In the genomic region with DNA sequence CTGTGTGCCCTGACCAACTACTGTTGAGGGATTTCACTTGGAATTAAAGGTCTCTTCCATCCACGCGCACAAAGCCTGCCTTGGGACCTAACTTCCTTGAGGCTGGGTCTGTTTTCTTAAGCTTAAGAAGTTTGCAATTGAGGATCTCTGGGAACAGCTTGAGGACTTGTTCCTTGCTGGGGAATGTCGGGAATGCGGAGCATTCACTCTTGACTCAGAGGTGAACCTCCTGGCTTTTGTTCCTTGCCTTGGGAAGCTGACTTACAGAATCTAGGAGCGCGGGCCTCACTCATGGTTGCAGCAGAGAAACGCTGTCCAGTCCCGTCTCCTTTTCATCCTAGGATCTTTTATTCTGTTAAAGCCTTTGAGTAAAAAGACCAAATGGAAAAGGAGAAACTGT, we compare ENCODE assay signal across 15 mouse cellular contexts.
DNase-seq lines count a peak whose midpoint lies in the region; ATAC-seq and TF ChIP-seq lines count a peak whose summit lies in the region.
"Had no signal": no experiment of that assay in that cellular context is flagged by ENCODE, and none has a peak within 500 bp of the region (broad histone marks: within the 10 kb centered on the region; RNA-seq: fewer than 3 reads in every experiment).

No protein-coding gene starts in this region.

- TF ChIP-seq POLR2A in myocyte (IDR thresholded peaks at IDR 0.05; ENCODE audit: insufficient read length, low read depth): no peak

- no peak for TF ChIP-seq CTCF in midbrain, postnatal 0 days (IDR thresholded peaks at IDR 0.05)

- no peaks in the 10 kb centered on the region for H3K36me3 ChIP-seq in kidney, embryonic 14.5 days (ENCODE audit: control insufficient read depth, insufficient read depth, low read length)
- no peaks in the 10 kb centered on the region for H3K36me3 ChIP-seq in limb, embryonic 13.5 days
- H3K36me3 ChIP-seq in myocyte (ENCODE audit: control insufficient read depth, insufficient read depth): no peaks in the 10 kb centered on the region
- no peaks in the 10 kb centered on the region for H3K36me3 ChIP-seq in midbrain, postnatal 0 days (ENCODE audit: insufficient read depth, low read length)
- H3K36me3 ChIP-seq: forebrain, embryonic 12.5 days; hindbrain, embryonic 15.5 days; neural tube, embryonic 15.5 days had no signal

- no peaks in the 10 kb centered on the region for H3K27me3 ChIP-seq in kidney, embryonic 14.5 days (ENCODE audit: control insufficient read depth, insufficient read depth, low read length)
- H3K27me3 ChIP-seq in limb, embryonic 13.5 days: no peaks in the 10 kb centered on the region
- H3K27me3 ChIP-seq in myocyte (ENCODE audit: control insufficient read depth, insufficient read depth, insufficient read length): no peaks in the 10 kb centered on the region
- no peaks in the 10 kb centered on the region for H3K27me3 ChIP-seq in midbrain, postnatal 0 days (ENCODE audit: insufficient read depth, low read length)
- H3K27me3 ChIP-seq: forebrain, embryonic 12.5 days; hindbrain, embryonic 15.5 days; neural tube, embryonic 15.5 days had no signal

- H3K9ac ChIP-seq in kidney, embryonic 14.5 days (ENCODE audit: low read depth, low read length): no peak overlapping the region
- no peak overlapping the region for H3K9ac ChIP-seq in limb, embryonic 13.5 days
- H3K9ac ChIP-seq in midbrain, postnatal 0 days (replicated peaks; ENCODE audit: low read length, poor library complexity, severe bottlenecking): no peak overlapping the region
- H3K9ac ChIP-seq: forebrain, embryonic 12.5 days; hindbrain, embryonic 15.5 days; neural tube, embryonic 15.5 days had no signal

- H3K9me3 ChIP-seq in kidney, embryonic 14.5 days (ENCODE audit: control insufficient read depth, low read length): no peaks in the 10 kb centered on the region
- H3K9me3 ChIP-seq in limb, embryonic 13.5 days: peaks cover 3% of the 10 kb centered on the region; the same call in 1 of the 2 replicates
- H3K9me3 ChIP-seq in midbrain, postnatal 0 days (ENCODE audit: low read length): no peaks in the 10 kb centered on the region
- H3K9me3 ChIP-seq: forebrain, embryonic 12.5 days; hindbrain, embryonic 15.5 days; neural tube, embryonic 15.5 days had no signal

- no peak overlapping the region for H3K4me2 ChIP-seq in kidney, embryonic 14.5 days (replicated peaks; ENCODE audit: low read depth, low read length)
- no peak overlapping the region for H3K4me2 ChIP-seq in limb, embryonic 13.5 days (replicated peaks)
- H3K4me2 ChIP-seq in myocyte (ENCODE audit: low read depth): peak overlapping the region; percentile 53
- no peak overlapping the region for H3K4me2 ChIP-seq in midbrain, postnatal 0 days (ENCODE audit: low read depth, low read length, poor library complexity, severe bottlenecking)
- H3K4me2 ChIP-seq: forebrain, embryonic 12.5 days; hindbrain, embryonic 15.5 days; liver, embryonic 11.5 days; midbrain, embryonic 11.5 days; neural tube, embryonic 15.5 days had no signal

- no peak for ATAC-seq in kidney, embryonic 14.5 days (ENCODE audit: low FRiP score, low TSS enrichment)
- ATAC-seq in limb, embryonic 13.5 days (ENCODE audit: low FRiP score, low read depth): no peak
- ATAC-seq in midbrain, postnatal 0 days (ENCODE audit: low FRiP score): no peak

- H3ac ChIP-seq in myocyte (ENCODE audit: control insufficient read depth, insufficient read length): no peak overlapping the region

- peak; percentile 25 for DNase-seq in kidney, postnatal 10 days
- DNase-seq in ZHBTc4 (ENCODE audit: low read depth, low spot score): peak; percentile 76
- no peak for DNase-seq in midbrain, postnatal 0 days (ENCODE audit: low spot score)
- no peak for DNase-seq in neural tube, embryonic 10.5 days (ENCODE audit: extremely low spot score, low spot score)
- DNase-seq: cerebellum, postnatal 25 days; gastrocnemius, postnatal 14 days; right cerebral cortex, postnatal 4 days had no signal

- no peaks in the 10 kb centered on the region for H3K4me1 ChIP-seq in kidney, embryonic 14.5 days (ENCODE audit: control insufficient read depth, insufficient read depth, low read length)
- H3K4me1 ChIP-seq in limb, embryonic 13.5 days: peaks cover 21% of the 10 kb centered on the region
- no peaks in the 10 kb centered on the region for H3K4me1 ChIP-seq in midbrain, postnatal 0 days (ENCODE audit: insufficient read depth, low read length)
- H3K4me1 ChIP-seq: neural tube, embryonic 15.5 days had no signal

- H3K27ac ChIP-seq in kidney, embryonic 14.5 days (ENCODE audit: low read depth, low read length): no peak overlapping the region
- H3K27ac ChIP-seq in limb, embryonic 13.5 days: peak overlapping the region; percentile 29; the same call in 1 of the 2 replicates
- no peak overlapping the region for H3K27ac ChIP-seq in midbrain, postnatal 0 days (ENCODE audit: low read depth, low read length)
- H3K27ac ChIP-seq: forebrain, embryonic 12.5 days; hindbrain, embryonic 15.5 days; neural tube, embryonic 15.5 days had no signal

- 19% methylated on average over 8 of the region's 8 CpGs for WGBS in kidney, embryonic 14.5 days
- 16% methylated on average over 8 of the region's 8 CpGs for WGBS in limb, embryonic 13.5 days
- 29% methylated on average over 8 of the region's 8 CpGs for WGBS in midbrain, postnatal 0 days

- H3K79me2 ChIP-seq in myocyte (ENCODE audit: control insufficient read depth, insufficient read depth): no peaks in the 10 kb centered on the region

- no peak overlapping the region for H3K4me3 ChIP-seq in kidney, embryonic 14.5 days (ENCODE audit: low read length)
- no peak overlapping the region for H3K4me3 ChIP-seq in limb, embryonic 13.5 days
- no peak overlapping the region for H3K4me3 ChIP-seq in myocyte
- no peak overlapping the region for H3K4me3 ChIP-seq in midbrain, postnatal 0 days (ENCODE audit: low read depth, low read length)
- H3K4me3 ChIP-seq: forebrain, embryonic 12.5 days; hindbrain, embryonic 15.5 days; neural tube, embryonic 15.5 days had no signal

TF ChIP-seq in myocyte, 11 proteins besides CTCF, POLR2A, EP300 and RAD21:
- no peak for TF ChIP-seq REST (IDR thresholded peaks at IDR 0.05; ENCODE audit: insufficient read depth, insufficient read length)
- TF ChIP-seq MAX (IDR thresholded peaks at IDR 0.05; ENCODE audit: low read depth): no peak
- TF ChIP-seq MYOD1 (IDR thresholded peaks at IDR 0.05; ENCODE audit: control insufficient read depth in 1 of 3, insufficient read length in 2 of 3, low read depth in 2 of 3): no peak
- no peak for TF ChIP-seq USF1 (IDR thresholded peaks at IDR 0.05; ENCODE audit: low read depth)
- TF ChIP-seq CEBPB (IDR thresholded peaks at IDR 0.05; ENCODE audit: insufficient read depth, poor library complexity, severe bottlenecking): no peak
TF ChIP-seq in myocyte: peak in this region for 0.

Comparison
In these comparisons a context has a peak if more than half of its experiments do, and no peak if none do; other contexts are left out.
1. DNase-seq: peak in kidney, postnatal 10 days (single experiment) and ZHBTc4 (single experiment); none in midbrain, postnatal 0 days (single experiment) and neural tube, embryonic 10.5 days (single experiment).